ENCODE assay signal across 9 mouse cellular contexts in genomic region chr12:79967491-79968255, GRCm38 (mm10).
DNase-seq lines count a peak whose midpoint lies in the region; ATAC-seq and TF ChIP-seq lines count a peak whose summit lies in the region.
"Had no signal": no experiment of that assay in that cellular context is flagged by ENCODE, and none has a peak within 500 bp of the region (broad histone marks: within the 10 kb centered on the region; RNA-seq: fewer than 3 reads in every experiment).

No protein-coding gene starts in this region.

- ATAC-seq in liver, embryonic 12.5 days: no peak
- no peak for ATAC-seq in limb, embryonic 14.5 days (ENCODE audit: low FRiP score, low read depth)
- ATAC-seq in erythroblast, adult 5-6 weeks (replicated peaks; ENCODE audit: low FRiP score, poor library complexity, severe bottlenecking): no peak

- TF ChIP-seq POLR2A in liver, adult 2 months (IDR thresholded peaks at IDR 0.05; ENCODE audit: extremely low read depth, insufficient read depth, low read length): no peak
- TF ChIP-seq POLR2A in limb, embryonic 14.5 days (IDR thresholded peaks at IDR 0.05; ENCODE audit: borderline replicate concordance, extremely low read depth, insufficient read depth, insufficient read length): no peak

- H3K9me3 ChIP-seq in liver, embryonic 12.5 days (replicated peaks): no peaks in the 10 kb centered on the region
- no peaks in the 10 kb centered on the region for H3K9me3 ChIP-seq in embryonic facial prominence, embryonic 10.5 days
- H3K9me3 ChIP-seq in limb, embryonic 14.5 days (ENCODE audit: control insufficient read depth, low read length): no peaks in the 10 kb centered on the region

- H3K36me3 ChIP-seq in liver, adult 2 months (ENCODE audit: control insufficient read depth, insufficient read depth, low read length): no peaks in the 10 kb centered on the region
- no peaks in the 10 kb centered on the region for H3K36me3 ChIP-seq in liver, embryonic 12.5 days
- H3K36me3 ChIP-seq in embryonic facial prominence, embryonic 10.5 days (replicated peaks): no peaks in the 10 kb centered on the region
- H3K36me3 ChIP-seq in limb, embryonic 14.5 days (ENCODE audit: control insufficient read depth, insufficient read depth, low read length): no peaks in the 10 kb centered on the region

- intact Hi-C loops in heart, postnatal 25 days (cut with DNase I): loop anchor here (5.0 kb wide), 1 partner anchor 145 kb away; the partner anchor contains the start of gene Zfp36l1

- peaks cover 31% of the 10 kb centered on the region for H3K4me1 ChIP-seq in liver, adult 2 months (ENCODE audit: control insufficient read depth, insufficient read depth, low read length)
- peaks cover 42% of the 10 kb centered on the region for H3K4me1 ChIP-seq in liver, embryonic 12.5 days
- H3K4me1 ChIP-seq in embryonic facial prominence, embryonic 10.5 days: peaks cover 82% of the 10 kb centered on the region
- H3K4me1 ChIP-seq in limb, embryonic 14.5 days (ENCODE audit: control insufficient read depth, insufficient read depth, low read length): peaks cover 69% of the 10 kb centered on the region

- peak; percentile 94 for DNase-seq in heart, adult 11 months
- DNase-seq in heart, postnatal 25 days (ENCODE audit: low spot score): no peak
- peak; percentile 38 for DNase-seq in liver, adult 2 months (ENCODE audit: extremely low read depth, low read depth, low spot score)
- no peak for DNase-seq in embryonic facial prominence, embryonic 10.5 days (ENCODE audit: low spot score)
- DNase-seq in limb, embryonic 14.5 days (ENCODE audit: low spot score): no peak
- DNase-seq in layer of hippocampus, adult 11-12 months (ENCODE audit: low spot score): no peak
- DNase-seq: lung, postnatal 10 days had no signal

- 69% methylated on average over 11 of the region's 11 CpGs for WGBS in liver, adult 2 months
- WGBS in liver, embryonic 12.5 days (ENCODE audit: insufficient replicate concordance): 68% methylated on average over 11 of the region's 11 CpGs
- WGBS in embryonic facial prominence, embryonic 10.5 days: 76% methylated on average over 11 of the region's 11 CpGs
- whole genome bisulfite sequencing in limb, embryonic 14.5 days: 67% methylated on average over 11 of the region's 11 CpGs

- H3K27ac ChIP-seq in liver, adult 2 months (replicated peaks; ENCODE audit: insufficient read depth, low read depth, low read length): no peak overlapping the region
- H3K27ac ChIP-seq in liver, embryonic 12.5 days: no peak overlapping the region
- peak overlapping the region; percentile 72 for H3K27ac ChIP-seq in embryonic facial prominence, embryonic 10.5 days (replicated peaks)
- peak overlapping the region; percentile 45 for H3K27ac ChIP-seq in limb, embryonic 14.5 days (replicated peaks; ENCODE audit: low read depth, low read length)

- TF ChIP-seq CTCF in liver, adult 2 months (IDR thresholded peaks at IDR 0.05; ENCODE audit: low read depth, low read length): no peak

- H3K79me2 ChIP-seq in liver, adult 2 months (ENCODE audit: control insufficient read depth, insufficient read depth, low read length): no peaks in the 10 kb centered on the region

- no peak overlapping the region for H3K4me2 ChIP-seq in liver, embryonic 12.5 days
- H3K4me2 ChIP-seq in limb, embryonic 14.5 days (replicated peaks; ENCODE audit: low read depth, low read length, severe bottlenecking): no peak overlapping the region

- no peak overlapping the region for H3K9ac ChIP-seq in liver, adult 2 months (ENCODE audit: low read depth, low read length)
- no peak overlapping the region for H3K9ac ChIP-seq in liver, embryonic 12.5 days
- H3K9ac ChIP-seq in limb, embryonic 14.5 days (ENCODE audit: low read depth, low read length, severe bottlenecking): no peak overlapping the region

- H3K4me3 ChIP-seq in liver, adult 2 months (ENCODE audit: insufficient read depth, low read depth, low read length): no peak overlapping the region
- H3K4me3 ChIP-seq in liver, embryonic 12.5 days: no peak overlapping the region
- no peak overlapping the region for H3K4me3 ChIP-seq in embryonic facial prominence, embryonic 10.5 days
- no peak overlapping the region for H3K4me3 ChIP-seq in limb, embryonic 14.5 days (replicated peaks; ENCODE audit: low read length)

- H3K27me3 ChIP-seq in liver, adult 2 months (ENCODE audit: control insufficient read depth, insufficient read depth, low read length): no peaks in the 10 kb centered on the region
- peaks cover 25% of the 10 kb centered on the region; the same call in 1 of the 2 replicates for H3K27me3 ChIP-seq in liver, embryonic 12.5 days (replicated peaks)
- peaks cover 17% of the 10 kb centered on the region; the same call in 1 of the 2 replicates for H3K27me3 ChIP-seq in embryonic facial prominence, embryonic 10.5 days (replicated peaks; ENCODE audit: low read depth, poor library complexity, severe bottlenecking)
- no peaks in the 10 kb centered on the region for H3K27me3 ChIP-seq in limb, embryonic 14.5 days (ENCODE audit: control insufficient read depth, insufficient read depth, low read length)

Comparison
In these comparisons a context has a peak if more than half of its experiments do, and no peak if none do; other contexts are left out.
1. DNase-seq: peak in heart, adult 11 months (single experiment) and liver, adult 2 months (single experiment); none in heart, postnatal 25 days (single experiment), embryonic facial prominence, embryonic 10.5 days (single experiment), limb, embryonic 14.5 days (single experiment) and layer of hippocampus, adult 11-12 months (single experiment).
2. H3K27ac ChIP-seq: peak in embryonic facial prominence, embryonic 10.5 days (single experiment) and limb, embryonic 14.5 days (single experiment); none in liver, adult 2 months (single experiment) and liver, embryonic 12.5 days (single experiment).